Mouse (Mus musculus) hindbrain, embryonic 12.5 days (tissue): ENCODE measurements at regions not wholly inside any gene's neighbourhood (a gene's known extent, or its start where the extent isn't known, plus 50 kb on each side); places are given as distances from the start of the nearest gene placed in this dataset.
A peak's percentile ranks its signal among the peaks of the same experiment; 100 is the strongest.

Experiments
- ATAC-seq: fragments of 200-750 bp; cut with Nextera tagmentation; 2 replicates; pipeline ENCODE4 v1.8.0; 2017; ENCODE audit warnings: moderate TSS enrichment; ENCODE audit not compliant: low FRiP score
- H3K27ac ChIP-seq: fragments of 300-500 bp; sonication (generic); 2 replicates; pipeline ENCODE4 v1.5.1; 2016; ENCODE audit warnings: mild to moderate bottlenecking
- H3K27me3 ChIP-seq: fragments of 300-500 bp; sonication (generic); 2 replicates; pipeline ENCODE4 v1.6.1; 2016; ENCODE audit warnings: mild to moderate bottlenecking
- H3K36me3 ChIP-seq: fragments of 300-500 bp; sonication (generic); 2 replicates; pipeline ENCODE4 v1.6.1; 2016; ENCODE audit warnings: mild to moderate bottlenecking
- H3K4me1 ChIP-seq: fragments of 300-500 bp; sonication (generic); 2 replicates; pipeline ENCODE4 v1.6.1; 2016
- H3K4me2 ChIP-seq: fragments of 300-500 bp; sonication (generic); replicated peaks from 2 replicates; pipeline ENCODE4 v1.6.1; 2016; ENCODE audit warnings: mild to moderate bottlenecking
- H3K4me3 ChIP-seq: fragments of 300-500 bp; sonication (generic); 2 replicates; pipeline ENCODE4 v1.5.1; 2016; ENCODE audit warnings: mild to moderate bottlenecking
- H3K9ac ChIP-seq: fragments of 300-500 bp; sonication (generic); 2 replicates; pipeline ENCODE4 v1.6.1; 2016; ENCODE audit warnings: mild to moderate bottlenecking, moderate library complexity
- H3K9me3 ChIP-seq: fragments of 300-500 bp; sonication (generic); replicated peaks from 2 replicates; pipeline ENCODE4 v1.6.1; 2016; ENCODE audit warnings: mild to moderate bottlenecking
- WGBS: fragments of 180-500 bp; shearing (Covaris S2); methylation state at CpG from one replicate; pipeline ENCODE4 v1.1.7; 2016; 5-methylcytosine and 5-hydroxymethylcytosine counted together

- Histone ChIP-seq H3K4me2 (no peak overlapping the region), H3K9me3 (no peaks in the 10 kb centered on the region), H3K4me3 (no peak overlapping the region), H3K36me3 (no peaks in the 10 kb centered on the region), H3K27ac (no peak overlapping the region), H3K27me3 (no peaks in the 10 kb centered on the region), H3K9ac (no peak overlapping the region), H3K4me1 (no peaks in the 10 kb centered on the region)
- WGBS: 62% methylated on average over 8 of the region's 8 CpGs
- ATAC-seq: no peak
Observed at GRCm38 (mm10) chr11:111828455-111828854, 762.5 kb downstream of the Kcnj2 start.

GRCm38 (mm10) chr11:111838996-111839395, 773.0 kb downstream of the Kcnj2 start:
- Histone ChIP-seq H3K27me3 (peaks cover 43% of the 10 kb centered on the region), H3K4me1 (peaks cover 10% of the 10 kb centered on the region), H3K27ac (no peak overlapping the region), H3K9me3 (no peaks in the 10 kb centered on the region), H3K4me2 (no peak overlapping the region), H3K9ac (no peak overlapping the region), H3K36me3 (no peaks in the 10 kb centered on the region), H3K4me3 (no peak overlapping the region)
- 81% methylated on average over 5 of the region's 5 CpGs for WGBS
- ATAC-seq: no peak

GRCm38 (mm10) chr11:111843728-111844258, 777.8 kb downstream of the Kcnj2 start:
- ATAC-seq: peak; percentile 54
- peaks cover 16% of the 10 kb centered on the region for H3K4me1 ChIP-seq
- H3K27ac ChIP-seq: 0 out of 2 replicates have a peak overlapping the region, but pooled peaks have one; percentile 17
- no peaks in the 10 kb centered on the region for H3K9me3 ChIP-seq
- H3K27me3 ChIP-seq: peaks cover 25% of the 10 kb centered on the region
- no peak overlapping the region for H3K9ac ChIP-seq
- WGBS: 8% methylated on average over 4 of the region's 4 CpGs
- H3K4me2 ChIP-seq: no peak overlapping the region
- no peak overlapping the region for H3K4me3 ChIP-seq
- no peaks in the 10 kb centered on the region for H3K36me3 ChIP-seq

DNA sequence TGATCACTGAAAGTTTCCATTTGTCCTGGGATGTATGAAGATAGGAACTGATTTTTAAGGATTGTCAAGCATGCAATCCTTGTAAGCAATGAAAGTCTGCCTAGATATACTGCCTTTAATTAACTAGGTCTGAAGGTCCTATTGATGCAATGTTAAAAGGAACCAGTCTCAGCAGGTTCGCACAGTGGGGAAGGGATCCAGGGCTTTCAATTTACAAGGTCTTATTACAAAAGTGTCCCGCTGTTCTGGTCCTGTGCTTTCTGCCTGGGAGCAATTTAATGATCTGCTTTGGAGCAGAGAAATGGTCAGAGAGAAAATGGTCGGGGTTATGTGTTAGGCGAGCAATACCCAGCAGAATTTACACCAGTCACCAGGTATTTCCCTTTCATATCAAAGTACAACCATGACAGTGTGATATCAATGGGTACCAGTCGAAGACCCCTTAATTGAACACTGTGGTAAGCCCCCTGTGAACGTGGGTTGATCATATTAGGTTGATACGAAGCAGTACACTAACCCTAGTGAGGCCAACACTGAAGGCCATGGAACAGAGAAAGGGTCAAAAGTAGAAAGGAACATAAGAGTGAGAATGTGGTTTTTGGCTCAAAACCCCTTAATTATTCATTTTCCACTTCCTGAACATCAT, 778.5 kb downstream of the Kcnj2 start:
- no peak overlapping the region for H3K4me2 ChIP-seq
- peaks cover 18% of the 10 kb centered on the region for H3K27me3 ChIP-seq
- 12% methylated on average over 7 of the region's 7 CpGs for WGBS
- no peak overlapping the region for H3K27ac ChIP-seq
- ATAC-seq: peak; percentile 54; the same call in 1 of the 2 replicates
- H3K4me1 ChIP-seq: peaks cover 16% of the 10 kb centered on the region
- H3K4me3 ChIP-seq: no peak overlapping the region
- no peaks in the 10 kb centered on the region for H3K9me3 ChIP-seq
- no peaks in the 10 kb centered on the region for H3K36me3 ChIP-seq
- no peak overlapping the region for H3K9ac ChIP-seq

- Histone ChIP-seq H3K36me3 (no peaks in the 10 kb centered on the region), H3K9ac (no peak overlapping the region), H3K27ac (no peak overlapping the region), H3K27me3 (0 out of 2 replicates have a peak, but pooled peaks cover 8% of the 10 kb centered on the region), H3K9me3 (no peaks in the 10 kb centered on the region), H3K4me3 (no peak overlapping the region), H3K4me2 (no peak overlapping the region), H3K4me1 (no peaks in the 10 kb centered on the region)
- WGBS: 85% methylated on average over 2 of the region's 2 CpGs
- no peak for ATAC-seq
Observed at GRCm38 (mm10) chr11:111857288-111857687, 791.3 kb downstream of the Kcnj2 start.

DNA sequence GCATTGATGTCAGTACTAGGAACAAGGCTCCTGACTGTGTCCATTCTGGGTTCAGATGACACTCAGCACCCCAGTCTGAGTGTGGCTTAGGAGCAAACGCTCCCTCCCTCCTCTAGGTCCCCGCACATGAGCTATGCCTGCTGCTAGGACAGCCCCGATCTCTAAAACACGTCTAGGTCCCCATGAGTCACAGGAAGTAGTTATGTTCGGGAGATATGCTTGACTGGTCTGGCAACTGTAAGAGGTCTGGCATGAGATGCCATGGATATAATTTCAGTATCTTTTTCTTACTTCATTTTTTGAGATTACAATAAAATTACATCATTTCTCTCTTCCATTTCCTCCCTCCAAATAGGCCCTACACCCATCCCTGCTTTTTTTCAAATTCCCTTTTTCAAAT, 792.1 kb downstream of the Kcnj2 start:
- WGBS: 80% methylated on average over 5 of the region's 5 CpGs
- no peak overlapping the region for H3K4me3 ChIP-seq
- 0 out of 2 replicates have a peak, but pooled peaks cover 5% of the 10 kb centered on the region for H3K27me3 ChIP-seq
- H3K4me1 ChIP-seq: no peaks in the 10 kb centered on the region
- no peak overlapping the region for H3K27ac ChIP-seq
- no peaks in the 10 kb centered on the region for H3K9me3 ChIP-seq
- no peak for ATAC-seq
- no peak overlapping the region for H3K9ac ChIP-seq
- no peaks in the 10 kb centered on the region for H3K36me3 ChIP-seq
- H3K4me2 ChIP-seq: no peak overlapping the region

- no peak for ATAC-seq
- Histone ChIP-seq H3K27ac (no peak overlapping the region), H3K27me3 (no peaks in the 10 kb centered on the region), H3K36me3 (no peaks in the 10 kb centered on the region), H3K9ac (no peak overlapping the region), H3K4me3 (no peak overlapping the region), H3K9me3 (no peaks in the 10 kb centered on the region), H3K4me1 (no peaks in the 10 kb centered on the region), H3K4me2 (no peak overlapping the region)
- 32% methylated on average over 1 of the region's 1 CpGs for WGBS
Observed at GRCm38 (mm10) chr11:111865143-111865542, 799.2 kb downstream of the Kcnj2 start.

DNA sequence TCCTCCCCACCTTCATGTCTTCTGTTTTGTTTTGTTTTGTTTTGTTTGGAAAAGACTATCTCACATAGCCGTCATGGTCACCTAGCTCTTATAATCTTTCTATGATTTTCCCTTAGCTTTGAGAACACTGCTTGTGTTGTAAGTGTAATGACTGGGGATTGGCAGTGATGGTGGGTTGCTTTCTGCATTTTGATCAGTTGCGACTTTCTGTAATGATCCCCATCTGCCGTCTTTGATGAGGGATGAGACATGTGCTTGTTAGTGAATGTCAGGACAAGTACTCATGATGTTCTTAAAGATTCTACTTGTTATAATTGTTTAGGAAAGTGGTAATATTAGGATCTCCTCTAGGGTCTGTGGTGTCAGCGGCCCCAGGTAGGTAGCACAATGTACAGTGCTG, 809.4 kb downstream of the Kcnj2 start:
- no peak overlapping the region for H3K4me2 ChIP-seq
- no peaks in the 10 kb centered on the region for H3K9me3 ChIP-seq
- WGBS: 94% methylated on average over 4 of the region's 4 CpGs
- H3K9ac ChIP-seq: no peak overlapping the region
- ATAC-seq: no peak
- H3K36me3 ChIP-seq: no peaks in the 10 kb centered on the region
- H3K27ac ChIP-seq: no peak overlapping the region
- no peaks in the 10 kb centered on the region for H3K4me1 ChIP-seq
- H3K27me3 ChIP-seq: no peaks in the 10 kb centered on the region
- no peak overlapping the region for H3K4me3 ChIP-seq

- Histone ChIP-seq H3K4me3 (no peak overlapping the region), H3K4me2 (no peak overlapping the region), H3K36me3 (no peaks in the 10 kb centered on the region), H3K4me1 (no peaks in the 10 kb centered on the region), H3K27me3 (no peaks in the 10 kb centered on the region), H3K9ac (no peak overlapping the region), H3K9me3 (no peaks in the 10 kb centered on the region), H3K27ac (no peak overlapping the region)
- ATAC-seq: no peak
- 87% methylated on average over 6 of the region's 6 CpGs for WGBS
Observed at GRCm38 (mm10) chr11:111880146-111880545, 814.2 kb downstream of the Kcnj2 start.

- Histone ChIP-seq H3K36me3 (no peaks in the 10 kb centered on the region), H3K27me3 (no peaks in the 10 kb centered on the region), H3K4me3 (no peak overlapping the region), H3K4me1 (peaks cover 13% of the 10 kb centered on the region), H3K4me2 (no peak overlapping the region), H3K9ac (no peak overlapping the region), H3K9me3 (no peaks in the 10 kb centered on the region), H3K27ac (peak overlapping the region; percentile 48; the same call in 1 of the 2 replicates)
- no peak for ATAC-seq
- 69% methylated on average over 3 of the region's 3 CpGs for WGBS
Observed at GRCm38 (mm10) chr11:111890026-111890425, 824.1 kb downstream of the Kcnj2 start.

- 15% methylated on average over 8 of the region's 8 CpGs for WGBS
Observed at GRCm38 (mm10) chr11:111893861-111894260, 827.9 kb downstream of the Kcnj2 start.

GRCm38 (mm10) chr11:111895221-111896200, 829.5 kb downstream of the Kcnj2 start:
- Histone ChIP-seq H3K27me3 (no peaks in the 10 kb centered on the region), H3K4me3 (no peak overlapping the region), H3K27ac (no peak overlapping the region), H3K4me2 (no peak overlapping the region), H3K9ac (no peak overlapping the region), H3K36me3 (no peaks in the 10 kb centered on the region), H3K9me3 (no peaks in the 10 kb centered on the region), H3K4me1 (peaks cover 11% of the 10 kb centered on the region)
- 84% methylated on average over 4 of the region's 4 CpGs for WGBS
- no peak for ATAC-seq

More at GRCm38 (mm10) chr11:111893861-111894260, 827.9 kb downstream of the Kcnj2 start:
- H3K9me3 ChIP-seq: no peaks in the 10 kb centered on the region
- no peak overlapping the region for H3K4me3 ChIP-seq
- H3K36me3 ChIP-seq: no peaks in the 10 kb centered on the region
- peak; percentile 69 for ATAC-seq
- no peak overlapping the region; the same call in 1 of the 2 replicates for H3K27ac ChIP-seq
- H3K27me3 ChIP-seq: no peaks in the 10 kb centered on the region
- H3K4me1 ChIP-seq: peaks cover 13% of the 10 kb centered on the region
- H3K4me2 ChIP-seq: peak overlapping the region; percentile 30
- no peak overlapping the region for H3K9ac ChIP-seq
